Mouse (Mus musculus): ENCODE measurements around the gene Eps8l3. TPM values are rescaled to one million over a fixed set of nuclear protein-coding genes. Genes with fewer than 3 reads are reported as not detected.
"Not testable (repeated sequence)": the region's sequence is repeated elsewhere in the genome, so short reads cannot be mapped to it uniquely, and the experiment has no call there.

Eps8l3 gene
- polyA plus RNA-seq, 1 experiment from 2014 or later = not detected

GRCm38 (mm10) chr3:107849000-107849692 is 27.9 kb upstream of the Eps8l3 start:
- peak; percentile 54; the same call in 1 of the 2 replicates for ATAC-seq (ENCODE audit: low read depth)
- WGBS = 39% methylated on average over 6 of the region's 6 CpGs

GRCm38 (mm10) chr3:107849693-107850031 is 27.4 kb upstream of the Eps8l3 start:
- Histone ChIP-seq H3K9me3 (ENCODE audit: control insufficient read depth, low read length) (no peaks in the 10 kb centered on the region), H3K9ac (replicated peaks; ENCODE audit: low read depth, low read length) (no peak overlapping the region), H3K27ac (ENCODE audit: low read depth, low read length) (no peak overlapping the region), H3K4me2 (ENCODE audit: low read depth, low read length) (no peak overlapping the region), H3K4me1 (ENCODE audit: control insufficient read depth, insufficient read depth, low read length) (peaks cover 25% of the 10 kb centered on the region), H3K36me3 (ENCODE audit: control insufficient read depth, insufficient read depth, low read length) (no peaks in the 10 kb centered on the region), H3K4me3 (ENCODE audit: low read depth, low read length) (no peak overlapping the region), H3K27me3 (ENCODE audit: control insufficient read depth, insufficient read depth, low read length) (no peaks in the 10 kb centered on the region)
- no peak for ATAC-seq (ENCODE audit: low read depth)
- 65% methylated on average over 2 of the region's 2 CpGs for WGBS

More at GRCm38 (mm10) chr3:107849000-107849692, 27.9 kb upstream of the Eps8l3 start:
- H3K27me3 ChIP-seq (ENCODE audit: control insufficient read depth, insufficient read depth, low read length) = no peaks in the 10 kb centered on the region
- no peaks in the 10 kb centered on the region for H3K36me3 ChIP-seq (ENCODE audit: control insufficient read depth, insufficient read depth, low read length)
- H3K4me2 ChIP-seq (ENCODE audit: low read depth, low read length) = no peak overlapping the region
- H3K9ac ChIP-seq (replicated peaks; ENCODE audit: low read depth, low read length) = no peak overlapping the region
- no peak overlapping the region for H3K4me3 ChIP-seq (ENCODE audit: low read depth, low read length)
- no peaks in the 10 kb centered on the region for H3K9me3 ChIP-seq (ENCODE audit: control insufficient read depth, low read length)
- peaks cover 25% of the 10 kb centered on the region for H3K4me1 ChIP-seq (ENCODE audit: control insufficient read depth, insufficient read depth, low read length)
- H3K27ac ChIP-seq (ENCODE audit: low read depth, low read length) = no peak overlapping the region

- Histone ChIP-seq H3K27ac (ENCODE audit: low read depth, low read length) (no peak overlapping the region), H3K9ac (replicated peaks; ENCODE audit: low read depth, low read length) (peak overlapping the region; percentile 25; the same call in 1 of the 2 replicates)
- WGBS = 10% methylated on average over 12 of the region's 12 CpGs
Measured at GRCm38 (mm10) chr3:107850418-107851031, 26.5 kb upstream of the Eps8l3 start.

GRCm38 (mm10) chr3:107852786-107853185 is 24.2 kb upstream of the Eps8l3 start:
- Histone ChIP-seq H3K27me3 (ENCODE audit: control insufficient read depth, insufficient read depth, low read length) (no peaks in the 10 kb centered on the region), H3K9me3 (ENCODE audit: control insufficient read depth, low read length) (no peaks in the 10 kb centered on the region), H3K4me3 (ENCODE audit: low read depth, low read length) (no peak overlapping the region), H3K36me3 (ENCODE audit: control insufficient read depth, insufficient read depth, low read length) (no peaks in the 10 kb centered on the region), H3K4me1 (ENCODE audit: control insufficient read depth, insufficient read depth, low read length) (peaks cover 25% of the 10 kb centered on the region), H3K4me2 (ENCODE audit: low read depth, low read length) (no peak overlapping the region), H3K27ac (ENCODE audit: low read depth, low read length) (no peak overlapping the region), H3K9ac (replicated peaks; ENCODE audit: low read depth, low read length) (no peak overlapping the region)
- ATAC-seq (ENCODE audit: low read depth) = no peak
- WGBS = 64% methylated on average over 7 of the region's 7 CpGs

More at GRCm38 (mm10) chr3:107850418-107851031, 26.5 kb upstream of the Eps8l3 start:
- Histone ChIP-seq H3K4me1 (ENCODE audit: control insufficient read depth, insufficient read depth, low read length) (peaks cover 25% of the 10 kb centered on the region), H3K4me2 (ENCODE audit: low read depth, low read length) (peak overlapping the region; percentile 25; the same call in 1 of the 2 replicates), H3K9me3 (ENCODE audit: control insufficient read depth, low read length) (no peaks in the 10 kb centered on the region), H3K36me3 (ENCODE audit: control insufficient read depth, insufficient read depth, low read length) (no peaks in the 10 kb centered on the region), H3K4me3 (ENCODE audit: low read depth, low read length) (no peak overlapping the region), H3K27me3 (ENCODE audit: control insufficient read depth, insufficient read depth, low read length) (no peaks in the 10 kb centered on the region)
- ATAC-seq (ENCODE audit: low read depth) = peak; percentile 62

GRCm38 (mm10) chr3:107853232-107854181 is 23.5 kb upstream of the Eps8l3 start:
- Histone ChIP-seq H3K27ac (ENCODE audit: low read depth, low read length) (no peak overlapping the region), H3K9me3 (ENCODE audit: control insufficient read depth, low read length) (no peaks in the 10 kb centered on the region), H3K4me2 (ENCODE audit: low read depth, low read length) (no peak overlapping the region), H3K27me3 (ENCODE audit: control insufficient read depth, insufficient read depth, low read length) (no peaks in the 10 kb centered on the region), H3K4me1 (ENCODE audit: control insufficient read depth, insufficient read depth, low read length) (peaks cover 24% of the 10 kb centered on the region), H3K9ac (replicated peaks; ENCODE audit: low read depth, low read length) (no peak overlapping the region), H3K4me3 (ENCODE audit: low read depth, low read length) (no peak overlapping the region), H3K36me3 (ENCODE audit: control insufficient read depth, insufficient read depth, low read length) (no peaks in the 10 kb centered on the region)
- 87% methylated on average over 17 of the region's 17 CpGs for WGBS
- ATAC-seq (ENCODE audit: low read depth) = no peak

GRCm38 (mm10) chr3:107855368-107855767 is 21.7 kb upstream of the Eps8l3 start:
- Histone ChIP-seq H3K4me2 (ENCODE audit: low read depth, low read length) (no peak overlapping the region), H3K27ac (ENCODE audit: low read depth, low read length) (no peak overlapping the region), H3K4me1 (ENCODE audit: control insufficient read depth, insufficient read depth, low read length) (peaks cover 6% of the 10 kb centered on the region), H3K4me3 (ENCODE audit: low read depth, low read length) (no peak overlapping the region), H3K9me3 (ENCODE audit: control insufficient read depth, low read length) (no peaks in the 10 kb centered on the region), H3K9ac (replicated peaks; ENCODE audit: low read depth, low read length) (no peak overlapping the region), H3K36me3 (ENCODE audit: control insufficient read depth, insufficient read depth, low read length) (no peaks in the 10 kb centered on the region), H3K27me3 (ENCODE audit: control insufficient read depth, insufficient read depth, low read length) (no peaks in the 10 kb centered on the region)
- WGBS = 84% methylated on average over 13 of the region's 13 CpGs
- ATAC-seq (ENCODE audit: low read depth) = no peak

- Histone ChIP-seq H3K9me3 (ENCODE audit: control insufficient read depth, low read length) (no peaks in the 10 kb centered on the region), H3K27me3 (ENCODE audit: control insufficient read depth, insufficient read depth, low read length) (no peaks in the 10 kb centered on the region), H3K36me3 (ENCODE audit: control insufficient read depth, insufficient read depth, low read length) (no peaks in the 10 kb centered on the region), H3K4me1 (ENCODE audit: control insufficient read depth, insufficient read depth, low read length) (no peaks in the 10 kb centered on the region), H3K27ac (ENCODE audit: low read depth, low read length) (no peak overlapping the region), H3K4me3 (ENCODE audit: low read depth, low read length) (no peak overlapping the region), H3K9ac (replicated peaks; ENCODE audit: low read depth, low read length) (no peak overlapping the region), H3K4me2 (ENCODE audit: low read depth, low read length) (no peak overlapping the region)
- ATAC-seq (ENCODE audit: low read depth) = no peak
- 72% methylated on average over 6 of the region's 6 CpGs for WGBS
Measured at GRCm38 (mm10) chr3:107857646-107858045, 19.4 kb upstream of the Eps8l3 start.

GRCm38 (mm10) chr3:107861483-107861882 is 15.5 kb upstream of the Eps8l3 start:
- 88% methylated on average over 5 of the region's 5 CpGs for WGBS

More at GRCm38 (mm10) chr3:107861483-107861882, 15.5 kb upstream of the Eps8l3 start:
- not testable (repeated sequence) for ATAC-seq (ENCODE audit: low read depth); H3K27ac ChIP-seq (ENCODE audit: low read depth, low read length); H3K36me3 ChIP-seq (ENCODE audit: control insufficient read depth, insufficient read depth, low read length); H3K9me3 ChIP-seq (ENCODE audit: control insufficient read depth, low read length); H3K4me3 ChIP-seq (ENCODE audit: low read depth, low read length); H3K9ac ChIP-seq (replicated peaks; ENCODE audit: low read depth, low read length); H3K4me2 ChIP-seq (ENCODE audit: low read depth, low read length); H3K27me3 ChIP-seq (ENCODE audit: control insufficient read depth, insufficient read depth, low read length); H3K4me1 ChIP-seq (ENCODE audit: control insufficient read depth, insufficient read depth, low read length)
